Mouse (Mus musculus) megakaryocyte, embryonic 14.5 days (primary cell): Measurements from ENCODE around the gene Gpc5.

Experiments
- FLI1 ChIP-seq: IDR thresholded peaks from 2 replicates; pipeline ENCODE4 v1.6.1; 2012; ENCODE audit warnings: low read length, inconsistent platforms, mixed read lengths
- GATA1 ChIP-seq: IDR thresholded peaks from 3 replicates; pipeline ENCODE4 v1.6.1; 2012; ENCODE audit warnings: mixed read lengths, low read length, inconsistent platforms, borderline replicate concordance

DNA sequence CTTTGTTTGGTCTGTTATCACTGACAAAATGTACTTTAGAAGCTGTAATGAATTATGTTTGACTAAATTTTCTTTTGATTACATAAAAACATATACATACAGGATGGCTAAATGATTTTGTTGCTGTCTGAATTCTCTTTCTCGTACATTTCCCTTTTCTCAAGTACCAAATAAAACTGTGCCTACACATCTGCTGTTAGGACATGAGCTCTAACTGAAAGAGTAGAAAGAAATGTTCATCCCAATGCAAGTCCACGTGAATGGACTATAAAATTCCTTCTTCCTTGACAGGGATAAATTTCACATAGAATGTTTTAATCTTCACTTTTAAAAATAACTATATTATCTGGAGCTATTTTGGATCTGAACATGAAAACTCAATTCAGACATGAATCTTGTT is 751.8 kb downstream of the Gpc5 start:
- TF ChIP-seq GATA1 (no peak), FLI1 (no peak)
